8 mouse cellular contexts compared by ENCODE assay signal in genomic region chr15:84313566-84313878, GRCm38 (mm10). TPM values are rescaled to one million over a fixed set of nuclear protein-coding genes. Genes with fewer than 3 reads are reported as not detected.
DNase-seq lines count a peak whose midpoint lies in the region; ATAC-seq and TF ChIP-seq lines count a peak whose summit lies in the region.
"Had no signal": no experiment of that assay in that cellular context is flagged by ENCODE, and none has a peak within 500 bp of the region (broad histone marks: within the 10 kb centered on the region; RNA-seq: fewer than 3 reads in every experiment).

No protein-coding gene starts in this region.

- no peak overlapping the region for H3K4me3 ChIP-seq in lung, embryonic 14.5 days (ENCODE audit: low read depth, low read length)
- H3K4me3 ChIP-seq in embryonic facial prominence, embryonic 15.5 days (replicated peaks), result no peak overlapping the region

- no peaks in the 10 kb centered on the region for H3K27me3 ChIP-seq in lung, embryonic 14.5 days (ENCODE audit: insufficient read depth, low read length)
- H3K27me3 ChIP-seq in embryonic facial prominence, embryonic 15.5 days, result peaks cover 3% of the 10 kb centered on the region; the same call in 1 of the 2 replicates

- H3K4me2 ChIP-seq in lung, embryonic 14.5 days, result no peak overlapping the region
- H3K4me2 ChIP-seq in embryonic facial prominence, embryonic 15.5 days (replicated peaks), result no peak overlapping the region

- no peaks in the 10 kb centered on the region for H3K9me3 ChIP-seq in lung, embryonic 14.5 days (ENCODE audit: low read depth, low read length)
- H3K9me3 ChIP-seq in embryonic facial prominence, embryonic 15.5 days (replicated peaks), result no peaks in the 10 kb centered on the region

- H3K27ac ChIP-seq in lung, embryonic 14.5 days (ENCODE audit: low read depth), result 0 out of 2 replicates have a peak overlapping the region, but pooled peaks have one; percentile 1
- peak overlapping the region; percentile 44; the same call in 1 of the 2 replicates for H3K27ac ChIP-seq in embryonic facial prominence, embryonic 15.5 days (replicated peaks)

- H3K9ac ChIP-seq in lung, embryonic 14.5 days, result no peak overlapping the region
- no peak overlapping the region for H3K9ac ChIP-seq in embryonic facial prominence, embryonic 15.5 days

- no peak for ATAC-seq in lung, embryonic 14.5 days (ENCODE audit: insufficient read depth)
- ATAC-seq in embryonic facial prominence, embryonic 15.5 days (ENCODE audit: insufficient number of reproducible peaks, low FRiP score, low TSS enrichment, low read depth), result 0 out of 2 replicates have a peak, but pooled peaks have one; percentile 23
- peak; percentile 24; the same call in 1 of the 2 replicates for ATAC-seq in megakaryocyte-erythroid progenitor cell, adult 5-6 weeks (replicated peaks; ENCODE audit: low FRiP score, low TSS enrichment, poor library complexity, severe bottlenecking)

- TF ChIP-seq CTCF in lung, embryonic 14.5 days (IDR thresholded peaks at IDR 0.05; ENCODE audit: low read depth), result no peak

- WGBS in lung, embryonic 14.5 days, result 21% methylated on average over 9 of the region's 9 CpGs
- 34% methylated on average over 9 of the region's 9 CpGs for WGBS in embryonic facial prominence, embryonic 15.5 days

- peaks cover 23% of the 10 kb centered on the region for H3K4me1 ChIP-seq in lung, embryonic 14.5 days (ENCODE audit: insufficient read depth)
- H3K4me1 ChIP-seq in embryonic facial prominence, embryonic 15.5 days, result peaks cover 36% of the 10 kb centered on the region

- peak; percentile 21 for DNase-seq in lung, embryonic 14.5 days
- no peak for DNase-seq in lung, postnatal 14 days
- DNase-seq in thymus, postnatal 25 days, result peak; percentile 83
- no peak for DNase-seq in right cerebral cortex, postnatal 36 days (ENCODE audit: low spot score in 2 of 2)
- DNase-seq in testis, postnatal 10 days (ENCODE audit: low spot score), result no peak
- DNase-seq: adrenal gland, postnatal 10 days had no signal

- no peaks in the 10 kb centered on the region for H3K36me3 ChIP-seq in lung, embryonic 14.5 days (ENCODE audit: insufficient read depth)
- H3K36me3 ChIP-seq in embryonic facial prominence, embryonic 15.5 days, result no peaks in the 10 kb centered on the region

RNA-seq across cellular contexts. Expression of gene Parvg, which starts 10.3 kb away (rescaled TPM):
- 1.5 and 1.7 TPM in 2 replicates for polyA plus RNA-seq in lung, embryonic 14.5 days (2014; fragmentation: Nextera tagmentation; extraction: Ambion mirVana)
- polyA plus RNA-seq in embryonic facial prominence, embryonic 15.5 days (2015; fragmentation: Nextera tagmentation; extraction: Ambion mirVana), result 3.7 and 3.9 TPM in 2 replicates
- 49.1 and 67.2 TPM in 2 replicates for total RNA-seq in megakaryocyte-erythroid progenitor cell, adult 5-6 weeks (2014; fragmentation: Nextera tagmentation)
- 80.8 and 173 TPM in 2 replicates for total RNA-seq in megakaryocyte-erythroid progenitor cell, adult 5-6 weeks (2017)

Comparison
In these comparisons a context has a peak if more than half of its experiments do, and no peak if none do; other contexts are left out.
1. DNase-seq: peak in lung, embryonic 14.5 days (single experiment) and thymus, postnatal 25 days (single experiment); none in lung, postnatal 14 days (single experiment), right cerebral cortex, postnatal 36 days (0 of 2) and testis, postnatal 10 days (single experiment).